Mouse (Mus musculus): ENCODE data around the gene Havcr2. TPM values are rescaled to one million over a fixed set of nuclear protein-coding genes. Genes with fewer than 3 reads are reported as not detected.
"Not testable (repeated sequence)": the region's sequence is repeated elsewhere in the genome, so short reads cannot be mapped to it uniquely, and the experiment has no call there.

The Havcr2 gene
- polyA plus RNA-seq, 1 experiment, result 0.41 TPM

- WGBS, result 76% methylated on average over 11 of the region's 11 CpGs
These were observed 5.2 kb upstream of the Havcr2 start for GRCm38 (mm10) chr11:46449461-46450080.

GRCm38 (mm10) chr11:46459960-46460359 lies 5.2 kb downstream of the Havcr2 start:
- 67% methylated on average over 3 of the region's 3 CpGs for WGBS

More at GRCm38 (mm10) chr11:46449461-46450080, 5.2 kb upstream of the Havcr2 start:
- DNase-seq (ENCODE audit: low read depth, low spot score), result no peak

DNA sequence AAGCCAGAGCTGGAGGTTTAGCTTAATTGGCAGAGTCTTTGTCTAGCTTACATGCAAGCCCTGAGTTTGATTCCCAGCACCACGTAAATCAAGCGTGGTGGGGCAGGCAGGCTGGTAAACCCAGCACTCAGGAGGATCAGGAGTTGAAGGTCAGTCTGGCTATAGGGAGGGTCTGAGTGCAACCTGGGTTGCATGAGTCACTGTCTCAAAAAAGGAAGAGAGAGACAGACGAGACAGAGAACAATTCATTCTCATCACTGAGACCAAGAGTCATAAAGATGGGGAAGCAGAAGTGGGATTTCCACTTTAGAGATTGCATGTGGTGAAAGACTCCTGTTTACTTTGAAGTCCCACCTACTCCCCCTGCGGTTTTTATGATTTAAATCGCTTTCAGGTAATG lies 6.6 kb downstream of the Havcr2 start:
- DNase-seq (ENCODE audit: low read depth, low spot score), result no peak

More at GRCm38 (mm10) chr11:46459960-46460359, 5.2 kb downstream of the Havcr2 start:
- DNase-seq (ENCODE audit: low read depth, low spot score), result no peak

GRCm38 (mm10) chr11:46461931-46462330 lies 7.2 kb downstream of the Havcr2 start:
- no peak for DNase-seq (ENCODE audit: low read depth, low spot score)
- 42% methylated on average over 5 of the region's 5 CpGs for WGBS

More for the DNA sequence above, 6.6 kb downstream of the Havcr2 start:
- WGBS, result 47% methylated on average over 5 of the region's 5 CpGs

- no peak for DNase-seq (ENCODE audit: low read depth, low spot score)
- 86% methylated on average over 2 of the region's 2 CpGs for WGBS
These were observed 12.1 kb downstream of the Havcr2 start for GRCm38 (mm10) chr11:46466878-46467277.

DNA sequence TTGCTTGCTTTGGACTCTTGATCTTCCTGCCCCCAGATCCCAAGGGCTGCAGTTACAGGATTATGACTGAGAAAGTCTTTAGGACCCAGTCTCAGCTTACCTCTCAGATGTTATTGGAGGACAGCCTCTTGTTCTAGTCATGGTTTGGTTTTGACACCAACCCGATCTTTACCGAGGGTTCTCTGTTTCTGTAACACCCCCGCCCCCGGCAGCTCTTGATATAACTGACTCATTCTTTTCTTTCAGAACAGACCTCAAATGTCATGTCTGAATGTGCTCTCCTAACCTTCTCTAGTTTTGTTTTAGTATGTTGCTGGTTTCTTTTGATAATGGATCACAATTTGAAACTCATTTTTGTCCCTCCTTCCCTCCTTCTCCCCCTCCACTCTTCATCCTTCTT lies 19.5 kb downstream of the Havcr2 start:
- WGBS, result 87% methylated on average over 4 of the region's 4 CpGs
- no peak for DNase-seq (ENCODE audit: low read depth, low spot score)

DNA sequence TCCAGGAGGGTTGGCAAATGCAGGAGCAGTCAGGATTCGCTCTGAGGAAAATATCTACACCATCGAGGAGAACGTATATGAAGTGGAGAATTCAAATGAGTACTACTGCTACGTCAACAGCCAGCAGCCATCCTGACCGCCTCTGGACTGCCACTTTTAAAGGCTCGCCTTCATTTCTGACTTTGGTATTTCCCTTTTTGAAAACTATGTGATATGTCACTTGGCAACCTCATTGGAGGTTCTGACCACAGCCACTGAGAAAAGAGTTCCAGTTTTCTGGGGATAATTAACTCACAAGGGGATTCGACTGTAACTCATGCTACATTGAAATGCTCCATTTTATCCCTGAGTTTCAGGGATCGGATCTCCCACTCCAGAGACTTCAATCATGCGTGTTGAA lies 24.6 kb downstream of the Havcr2 start:
- DNase-seq (ENCODE audit: low read depth, low spot score), result no peak
- 83% methylated on average over 9 of the region's 9 CpGs for WGBS

- no peak for DNase-seq (ENCODE audit: low read depth, low spot score)
- 67% methylated on average over 7 of the region's 7 CpGs for WGBS
These were observed 25.8 kb downstream of the Havcr2 start for GRCm38 (mm10) chr11:46480517-46480916.

- DNase-seq (ENCODE audit: low read depth, low spot score), result no peak
- 17% methylated on average over 1 of the region's 1 CpGs for WGBS
These were observed 33.5 kb downstream of the Havcr2 start for GRCm38 (mm10) chr11:46488231-46488630.

DNA sequence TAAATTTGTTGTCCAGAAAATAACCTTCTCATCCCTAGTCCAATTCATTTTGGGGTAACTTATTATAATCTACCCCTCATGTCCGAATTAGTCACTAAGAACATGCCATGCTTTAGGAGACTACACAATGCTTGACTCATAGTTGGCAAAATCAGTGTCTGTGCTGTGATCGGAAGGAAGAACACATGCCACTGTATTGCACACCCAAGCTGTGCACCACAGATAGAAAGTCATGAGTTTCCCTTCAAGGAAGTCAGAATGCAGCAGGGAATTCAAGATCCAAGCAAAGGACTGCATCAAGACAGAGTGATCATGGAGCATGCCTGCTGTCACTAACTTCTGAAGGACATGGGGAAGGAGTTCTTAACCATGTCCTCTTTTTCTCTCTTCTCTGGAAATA lies 33.9 kb downstream of the Havcr2 start:
- WGBS, result 68% methylated on average over 2 of the region's 2 CpGs
- DNase-seq (ENCODE audit: low read depth, low spot score), result no peak

GRCm38 (mm10) chr11:46507146-46507545 lies 52.4 kb downstream of the Havcr2 start:
- no peak for DNase-seq (ENCODE audit: low read depth, low spot score)
- WGBS, result 59% methylated on average over 3 of the region's 3 CpGs

GRCm38 (mm10) chr11:46509900-46510299 lies 55.2 kb downstream of the Havcr2 start:
- WGBS, result 92% methylated on average over 5 of the region's 5 CpGs

GRCm38 (mm10) chr11:46521341-46521740 lies 66.6 kb downstream of the Havcr2 start:
- 65% methylated on average over 5 of the region's 5 CpGs for WGBS
- DNase-seq (ENCODE audit: low read depth, low spot score), result not testable (repeated sequence)

More at GRCm38 (mm10) chr11:46509900-46510299, 55.2 kb downstream of the Havcr2 start:
- DNase-seq (ENCODE audit: low read depth, low spot score), result no peak

- 76% methylated on average over 3 of the region's 3 CpGs for WGBS
- DNase-seq (ENCODE audit: low read depth, low spot score), result no peak
These were observed 68.0 kb downstream of the Havcr2 start for GRCm38 (mm10) chr11:46522719-46523118.

DNA sequence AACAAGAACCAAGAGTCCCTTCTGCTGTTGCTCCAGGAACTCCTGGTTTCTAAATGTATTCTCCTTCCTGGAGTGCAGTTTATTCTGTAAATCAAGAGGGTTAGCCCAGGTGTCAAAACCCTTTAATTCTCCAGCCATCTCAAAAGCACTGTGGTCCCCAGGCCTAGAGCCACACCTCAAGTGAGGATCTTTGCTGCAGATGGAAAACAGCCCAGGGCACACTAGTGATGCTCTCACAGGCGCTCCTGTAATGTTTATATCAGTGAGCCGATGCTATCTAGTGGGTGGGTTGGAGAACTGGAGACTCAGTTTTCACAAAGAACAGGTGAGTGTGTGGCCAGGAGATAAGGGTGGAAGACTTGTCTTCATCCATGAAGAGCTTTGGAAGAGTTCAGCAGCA lies 69.2 kb downstream of the Havcr2 start, which contains the start of gene Gm12169:
Gm12169 (plus strand) TSS at position 301 of the 400 bp plus-strand sequence.
- 82% methylated on average over 2 of the region's 2 CpGs for WGBS
- DNase-seq (ENCODE audit: low read depth, low spot score), result no peak

- WGBS, result 45% methylated on average over 4 of the region's 4 CpGs
- no peak for DNase-seq (ENCODE audit: low read depth, low spot score)
These were observed 75.4 kb downstream of the Havcr2 start for GRCm38 (mm10) chr11:46530149-46530548.

Other genes with a start within 250 kb of the Havcr2 start
- gene Fndc9, start 219.4 kb upstream of the Havcr2 start, polyA plus RNA-seq (2012; rRNA removed), result not detected in 2 replicates
- 3.7 and 5.2 TPM in 2 replicates for gene Cyfip2, start 142.1 kb upstream of the Havcr2 start, polyA plus RNA-seq (2012; rRNA removed)
- gene Itk, start 65.4 kb upstream of the Havcr2 start, polyA plus RNA-seq (2012; rRNA removed), result 1.2 and 1.8 TPM in 2 replicates
- 0.04 and 0.29 TPM in 2 replicates for gene Fam71b, start 58.4 kb upstream of the Havcr2 start, polyA plus RNA-seq (2012; rRNA removed)
- 7.4 and 10.5 TPM in 2 replicates for gene Med7, start 18.0 kb upstream of the Havcr2 start, polyA plus RNA-seq (2012; rRNA removed)
- not detected in 2 replicates for gene Gm12169, start 69.3 kb downstream of the Havcr2 start, polyA plus RNA-seq (2012; rRNA removed)
- gene BC053393, start 116.6 kb downstream of the Havcr2 start, polyA plus RNA-seq (2012; rRNA removed), result not detected in 2 replicates
- gene Dppa1, start 174.3 kb downstream of the Havcr2 start, polyA plus RNA-seq (2012; rRNA removed), result not detected in 2 replicates

Measured in large intestine, adult 2 months (tissue).